Mouse (Mus musculus): ENCODE measurements at regions not wholly inside any gene's neighbourhood (a gene's known extent, or its start where the extent isn't known, plus 50 kb on each side); places are given as distances from the start of the nearest gene placed in this dataset.

DNA sequence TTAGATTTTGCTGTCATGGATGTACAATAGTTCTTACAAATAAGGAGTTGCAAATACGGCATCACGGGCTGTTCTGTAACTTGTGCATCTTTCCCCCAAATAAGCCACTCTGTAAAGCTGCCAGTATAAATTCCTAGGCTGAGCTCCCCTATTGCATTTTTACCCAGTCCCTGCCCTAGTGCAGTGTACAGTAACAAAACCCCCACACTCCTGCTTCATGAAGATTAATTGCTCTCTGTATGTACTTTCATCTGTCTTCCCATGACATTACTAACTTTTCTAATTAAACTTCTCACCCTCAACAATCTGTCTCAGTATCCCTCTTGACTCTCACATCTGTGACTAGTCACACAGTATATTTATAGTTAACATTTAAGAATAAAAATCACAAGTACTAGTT, 73.4 kb downstream of the Tm4sf1 start:
- ATAC-seq (ENCODE audit: poor library complexity, severe bottlenecking), result no peak

DNA sequence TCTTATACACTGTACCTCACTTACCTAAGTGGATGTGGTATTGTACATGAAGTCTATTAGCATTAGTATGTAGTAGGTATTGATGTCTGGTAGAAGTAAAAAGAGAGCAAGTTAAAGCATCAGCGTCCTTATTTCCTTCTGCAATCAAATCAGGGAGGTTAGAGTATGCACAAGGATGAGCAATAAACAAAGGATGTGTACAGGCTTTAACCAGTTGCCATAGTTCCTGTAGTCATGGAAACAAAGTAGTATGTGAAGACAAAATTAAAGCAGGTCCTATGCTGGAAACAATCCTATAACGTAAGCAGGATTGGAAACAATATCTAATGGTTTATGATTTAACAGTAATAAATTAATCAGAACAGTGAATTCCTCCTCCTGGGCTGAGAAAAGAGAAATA, 78.0 kb downstream of the Tm4sf1 start:
- ATAC-seq (ENCODE audit: poor library complexity, severe bottlenecking), result no peak

DNA sequence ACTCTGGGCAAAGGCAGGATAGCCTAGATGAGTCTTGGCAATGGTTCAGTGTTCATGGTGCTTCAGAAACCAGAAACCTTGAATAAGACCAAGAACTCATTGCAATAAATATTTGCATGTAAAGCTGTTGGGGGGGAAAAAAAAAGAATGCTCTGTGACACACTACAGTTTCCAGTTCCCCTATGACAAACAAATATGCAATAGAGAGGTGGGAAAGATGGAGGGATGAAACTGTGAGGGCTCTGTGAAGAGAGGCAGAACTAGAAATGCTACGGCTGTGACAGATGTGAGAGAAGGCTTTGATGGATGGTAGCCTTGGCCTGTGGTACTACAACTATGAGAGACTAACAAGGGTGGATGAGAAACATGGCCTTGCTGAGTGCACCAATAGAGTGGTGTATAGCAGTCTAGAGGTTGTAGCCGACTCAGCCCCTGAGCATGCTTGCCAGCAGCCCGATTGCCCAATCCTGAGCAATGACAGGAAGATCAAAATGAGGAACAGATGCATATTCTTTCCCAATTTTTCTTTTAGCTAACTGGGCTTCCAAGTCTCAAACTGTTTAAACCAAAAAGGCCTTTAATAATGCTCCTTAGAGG, 79.4 kb downstream of the Tm4sf1 start:
- peak; percentile 90 for ATAC-seq (ENCODE audit: poor library complexity, severe bottlenecking)

DNA sequence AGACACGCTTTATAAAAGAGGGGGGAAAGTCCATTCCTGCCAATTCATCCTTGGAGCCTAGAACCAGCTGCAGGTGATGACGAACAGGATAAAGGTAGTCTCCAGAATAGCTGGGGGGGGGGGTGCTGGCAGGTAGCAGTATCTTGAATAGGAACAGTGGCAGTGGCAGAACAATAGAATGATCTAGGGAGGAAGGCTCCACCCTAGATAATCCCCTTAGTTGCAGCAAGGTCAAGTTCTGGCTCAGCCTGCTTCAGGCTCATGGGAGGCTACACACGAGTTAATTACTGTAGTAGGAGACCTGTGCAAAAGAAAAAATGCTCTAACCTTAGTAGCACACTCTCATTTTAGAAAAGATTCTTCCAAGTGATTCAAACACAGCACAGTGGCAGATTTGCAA, 83.4 kb downstream of the Tm4sf1 start:
- no peak for ATAC-seq (ENCODE audit: poor library complexity, severe bottlenecking)

DNA sequence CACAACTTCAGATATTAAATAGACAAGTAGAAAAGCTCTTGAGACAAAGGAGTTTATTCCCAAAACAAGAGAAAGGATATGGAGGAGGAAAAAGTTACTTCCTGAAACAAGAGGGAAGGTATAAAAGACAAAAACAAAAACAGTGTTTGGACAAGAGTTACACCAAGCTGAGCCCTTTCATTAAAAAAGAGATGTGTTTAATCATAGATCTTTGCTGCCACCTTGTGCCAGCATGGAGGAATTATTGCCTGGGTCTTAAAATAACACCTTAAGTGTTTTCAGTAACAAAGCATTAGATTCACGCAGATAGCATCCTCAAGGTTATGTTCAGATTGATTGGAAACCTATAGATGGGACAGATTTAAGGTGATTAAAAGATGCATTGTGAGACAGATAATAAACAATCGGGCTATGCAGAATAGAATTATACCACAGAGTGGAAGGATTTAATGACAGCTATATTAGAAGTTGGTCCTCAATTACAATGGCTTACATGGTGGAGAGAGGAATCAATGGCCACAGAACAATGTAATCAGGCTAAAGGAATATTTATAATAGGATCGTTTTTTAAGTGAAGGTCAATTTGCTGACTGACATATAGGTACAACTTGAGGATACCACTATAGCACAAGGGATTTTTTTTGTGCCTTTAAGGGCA, 97.6 kb downstream of the Tm4sf1 start:
- ATAC-seq (ENCODE audit: poor library complexity, severe bottlenecking), result no peak

DNA sequence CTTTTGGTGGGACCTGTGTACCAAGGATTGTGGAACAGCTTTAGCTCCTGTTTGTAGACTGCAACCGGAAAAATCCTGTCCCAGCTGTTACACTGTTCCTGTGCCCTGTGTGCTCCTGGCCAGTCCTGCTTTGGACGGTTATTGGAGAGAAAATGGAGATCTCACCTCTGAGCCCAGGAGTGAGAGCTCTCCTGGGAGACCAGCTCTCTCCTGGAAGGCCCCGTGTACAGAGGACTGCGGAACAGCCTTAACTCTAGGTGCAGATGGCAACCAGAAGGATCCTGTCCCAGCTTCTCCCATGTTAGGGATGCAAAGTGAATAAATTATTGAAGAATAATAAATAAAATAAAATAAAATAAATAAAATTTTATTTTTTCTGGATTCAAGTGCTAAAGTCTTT, 98.4 kb downstream of the Tm4sf1 start:
- ATAC-seq (ENCODE audit: poor library complexity, severe bottlenecking), result no peak

DNA sequence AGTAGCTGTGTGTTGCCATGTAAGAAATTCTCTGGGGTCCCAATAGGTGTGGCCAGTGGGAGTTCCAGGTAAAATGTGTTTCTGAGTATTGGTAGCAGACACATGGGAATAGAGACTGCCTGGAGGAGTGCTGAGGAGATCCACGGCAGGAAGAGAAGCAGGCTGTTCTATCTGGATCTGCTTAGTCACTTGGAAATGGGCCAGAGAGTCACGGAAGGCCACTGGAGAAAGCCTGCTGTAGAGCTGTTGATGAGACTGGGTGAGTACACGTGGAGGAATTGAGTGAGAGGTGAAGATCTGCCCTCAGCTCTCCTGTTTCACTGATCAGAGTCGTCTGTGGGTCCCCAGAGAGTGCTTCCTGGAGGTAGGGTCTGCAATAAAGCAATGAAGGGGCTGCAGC, 120.2 kb downstream of the Tm4sf1 start:
- ATAC-seq (ENCODE audit: poor library complexity, severe bottlenecking), result no peak

DNA sequence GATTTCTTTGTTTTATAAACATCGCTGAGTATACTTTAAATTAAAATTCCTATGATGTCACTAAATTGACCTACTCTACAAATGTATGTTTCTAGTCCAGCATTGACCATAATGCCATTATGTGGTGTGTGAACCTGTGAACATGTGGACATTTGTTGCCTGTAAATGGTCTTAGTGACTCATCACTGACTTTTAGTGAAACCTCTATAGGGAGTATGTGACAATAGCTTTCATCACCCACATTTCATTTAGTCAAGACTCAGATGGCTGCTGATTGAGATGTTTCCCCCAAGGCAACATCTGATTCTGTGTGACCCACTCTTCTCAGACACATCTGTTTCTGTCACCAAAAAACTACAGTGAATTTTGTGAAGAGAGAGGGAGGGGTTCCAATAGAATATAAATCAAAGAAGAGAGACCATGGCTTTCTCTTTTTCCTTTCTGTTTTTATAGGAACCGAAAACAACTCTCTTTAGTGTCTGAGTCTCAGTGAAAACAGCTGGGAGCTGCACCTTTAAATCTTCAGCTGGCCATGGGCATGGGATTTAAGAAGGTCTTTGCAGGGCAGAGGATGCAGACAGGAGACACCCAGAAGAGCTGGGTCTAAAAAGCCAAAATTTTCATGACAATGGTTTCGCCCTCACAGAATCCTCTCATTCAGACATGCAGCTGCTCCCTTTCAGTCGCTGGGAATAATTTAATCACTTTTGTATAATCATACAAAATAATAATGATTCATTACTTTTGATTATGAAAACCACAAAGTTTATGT, 148.4 kb downstream of the Tm4sf1 start:
- ATAC-seq (ENCODE audit: poor library complexity, severe bottlenecking), result no peak

DNA sequence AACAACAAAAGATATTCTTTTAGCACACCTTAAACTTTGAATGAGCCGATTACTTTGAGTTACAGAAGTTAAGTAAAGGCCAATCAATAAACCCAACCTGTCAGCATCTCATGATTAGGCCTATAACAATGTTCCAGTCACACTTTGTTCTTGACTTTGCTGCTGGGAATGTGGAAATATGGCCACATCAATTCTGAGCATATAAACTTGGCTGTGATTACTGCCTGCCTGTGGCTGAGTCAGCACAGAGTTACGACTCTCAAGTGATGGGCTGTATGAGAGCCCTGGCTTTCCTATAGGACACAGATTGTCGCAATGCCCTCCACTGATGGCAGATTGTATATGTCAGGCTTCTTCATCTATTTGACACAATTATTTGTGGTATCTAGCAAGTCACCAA, 152.6 kb downstream of the Tm4sf1 start:
- no peak for ATAC-seq (ENCODE audit: poor library complexity, severe bottlenecking)

DNA sequence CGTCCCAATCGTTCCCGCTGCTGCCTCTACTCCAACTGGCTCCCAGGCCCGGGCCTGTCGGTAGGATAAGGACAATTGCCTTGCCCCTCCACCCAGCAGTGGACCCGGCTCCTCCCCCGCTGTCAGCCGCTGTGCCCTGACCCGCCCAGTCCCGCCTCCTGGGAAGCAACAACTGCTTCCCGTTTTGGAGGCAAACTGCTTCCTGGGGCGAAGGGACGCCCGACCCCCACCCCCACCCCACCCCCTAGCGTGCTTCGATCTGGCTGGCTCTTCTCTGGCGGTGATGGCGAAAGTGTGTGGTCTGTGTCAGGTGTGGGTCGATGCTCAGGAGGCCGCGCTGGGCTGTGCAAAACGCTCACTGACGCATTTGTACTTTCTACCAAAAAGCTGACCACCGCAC, 164.9 kb downstream of the Tm4sf1 start:
- no peak for ATAC-seq (ENCODE audit: poor library complexity, severe bottlenecking)

DNA sequence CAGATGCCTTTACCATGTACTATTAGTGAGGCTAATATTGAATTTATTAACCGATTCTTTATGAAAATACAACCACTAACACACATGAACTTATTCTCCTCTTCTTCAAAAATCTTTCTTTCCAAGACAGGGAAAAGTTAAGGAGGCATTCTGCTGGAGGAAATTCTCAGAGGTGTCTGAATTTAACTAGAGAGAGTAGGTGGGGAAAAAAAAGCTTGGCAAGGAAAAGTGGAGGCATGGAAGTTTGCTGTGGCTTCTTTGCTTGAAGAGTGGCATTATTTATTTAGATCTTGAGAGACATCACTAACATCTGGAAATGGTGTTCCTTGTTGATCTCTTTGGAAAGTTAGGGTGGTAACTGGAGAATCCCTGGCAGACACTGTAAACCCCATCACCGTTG, 173.2 kb downstream of the Tm4sf1 start:
- ATAC-seq (ENCODE audit: poor library complexity, severe bottlenecking), result no peak

DNA sequence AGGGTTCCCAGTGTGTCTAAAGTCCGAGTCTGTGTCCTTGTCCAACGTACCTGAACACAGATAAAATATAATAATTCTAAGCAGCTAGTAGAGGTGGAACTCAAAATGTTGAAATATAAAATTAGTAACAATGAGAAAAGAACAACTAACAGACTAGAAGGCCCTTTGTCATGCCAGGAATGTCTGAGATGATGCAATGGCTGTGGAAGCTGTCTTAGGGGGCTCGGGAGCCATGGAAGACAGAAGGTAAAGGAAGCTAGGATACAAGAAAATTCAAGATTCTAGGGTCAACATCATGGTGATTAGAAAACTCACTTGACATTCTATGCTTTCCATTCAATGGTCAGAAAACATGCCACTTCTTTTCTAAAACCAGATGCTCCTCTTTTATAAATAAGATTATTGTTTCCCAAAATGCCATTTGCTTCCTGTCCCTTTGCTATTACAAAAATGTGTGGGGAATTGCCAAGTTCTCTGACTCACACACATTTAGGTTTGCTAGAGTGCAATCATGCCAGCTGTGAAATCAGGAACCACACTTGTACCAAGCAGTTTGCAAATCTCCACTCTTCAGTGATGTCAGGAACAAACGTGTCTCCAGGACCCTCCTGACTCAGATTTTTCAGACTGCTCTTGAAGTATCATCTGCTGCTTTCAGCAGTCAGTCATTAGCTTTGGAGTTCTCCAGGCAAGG, 175.8 kb downstream of the Tm4sf1 start:
- ATAC-seq (ENCODE audit: poor library complexity, severe bottlenecking), result no peak

DNA sequence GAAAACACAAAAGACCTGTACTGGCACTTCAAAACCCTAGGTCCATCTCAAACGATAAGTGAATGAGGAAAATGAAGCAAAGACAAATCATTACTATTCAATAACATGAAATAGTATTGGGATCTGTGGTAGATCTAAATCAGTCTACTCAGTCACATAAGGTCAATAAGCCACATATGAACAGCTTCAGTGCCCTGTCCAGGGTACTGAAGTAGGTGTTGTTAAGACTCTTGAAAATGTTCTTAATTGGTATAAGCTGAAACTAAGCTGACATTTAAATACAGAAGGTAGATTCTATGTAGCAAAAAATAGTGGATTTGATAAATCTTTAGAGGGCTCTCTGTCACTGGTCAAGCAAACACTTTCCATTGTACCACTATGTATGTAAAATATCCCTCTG, 183.8 kb downstream of the Tm4sf1 start:
- ATAC-seq (ENCODE audit: poor library complexity, severe bottlenecking), result no peak

DNA sequence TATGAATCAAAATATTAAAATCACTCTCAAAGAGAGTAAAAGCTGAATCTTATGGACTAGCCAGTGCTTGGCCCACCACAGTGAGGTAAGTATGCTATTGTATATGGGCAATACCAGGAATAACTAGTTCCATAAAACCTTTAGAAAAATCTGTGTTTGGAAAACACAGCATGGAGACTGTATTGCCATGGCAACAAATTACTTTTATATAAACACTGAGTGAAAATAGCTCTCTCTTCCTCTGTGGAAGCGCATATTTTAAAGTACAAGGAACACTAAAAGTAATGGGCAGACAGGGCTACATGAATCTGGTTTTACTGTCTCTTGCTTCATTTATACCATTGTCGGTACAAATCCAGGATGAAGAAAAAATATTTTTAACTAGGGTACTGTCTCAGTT, 199.5 kb downstream of the Tm4sf1 start:
- no peak for ATAC-seq (ENCODE audit: poor library complexity, severe bottlenecking)

DNA sequence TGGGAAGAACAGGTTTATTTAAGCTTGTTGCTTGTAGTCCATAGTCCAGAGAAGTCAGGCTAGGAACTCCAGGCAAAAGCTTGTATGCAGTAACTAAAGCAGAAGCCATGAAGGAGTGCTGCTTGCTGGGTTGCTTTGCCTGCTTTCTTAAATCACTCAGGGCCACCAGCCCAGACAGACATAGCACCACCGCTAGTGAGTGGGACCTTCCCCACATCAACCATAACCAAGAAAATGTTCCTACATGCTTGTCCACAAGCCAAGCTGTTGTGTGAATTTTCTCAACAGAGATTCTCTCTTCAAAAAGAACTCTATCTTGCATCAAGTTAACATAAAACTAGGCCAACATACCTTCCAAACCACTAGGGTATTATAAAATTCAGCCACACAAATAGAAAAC, 201.3 kb downstream of the Tm4sf1 start:
- no peak for ATAC-seq (ENCODE audit: poor library complexity, severe bottlenecking)

DNA sequence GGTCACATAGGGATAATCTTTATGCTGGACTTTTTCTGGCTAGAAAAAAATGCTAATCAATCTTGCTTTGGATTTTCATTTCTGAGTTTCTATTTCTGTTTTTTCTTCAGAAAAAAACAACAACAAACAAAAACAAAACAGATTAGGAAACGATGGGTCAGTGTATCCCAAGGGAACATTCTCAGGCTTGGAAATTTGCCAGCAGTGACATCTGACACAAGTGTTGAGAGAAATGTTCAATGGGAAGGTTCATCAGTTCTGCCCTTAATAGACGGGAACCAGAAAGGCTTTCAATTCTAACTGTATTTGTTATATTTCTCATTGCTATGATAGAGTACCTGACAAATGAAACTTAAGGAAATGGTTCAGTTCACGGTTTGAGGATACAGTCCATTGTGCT, 206.9 kb downstream of the Tm4sf1 start:
- no peak for ATAC-seq (ENCODE audit: poor library complexity, severe bottlenecking)

DNA sequence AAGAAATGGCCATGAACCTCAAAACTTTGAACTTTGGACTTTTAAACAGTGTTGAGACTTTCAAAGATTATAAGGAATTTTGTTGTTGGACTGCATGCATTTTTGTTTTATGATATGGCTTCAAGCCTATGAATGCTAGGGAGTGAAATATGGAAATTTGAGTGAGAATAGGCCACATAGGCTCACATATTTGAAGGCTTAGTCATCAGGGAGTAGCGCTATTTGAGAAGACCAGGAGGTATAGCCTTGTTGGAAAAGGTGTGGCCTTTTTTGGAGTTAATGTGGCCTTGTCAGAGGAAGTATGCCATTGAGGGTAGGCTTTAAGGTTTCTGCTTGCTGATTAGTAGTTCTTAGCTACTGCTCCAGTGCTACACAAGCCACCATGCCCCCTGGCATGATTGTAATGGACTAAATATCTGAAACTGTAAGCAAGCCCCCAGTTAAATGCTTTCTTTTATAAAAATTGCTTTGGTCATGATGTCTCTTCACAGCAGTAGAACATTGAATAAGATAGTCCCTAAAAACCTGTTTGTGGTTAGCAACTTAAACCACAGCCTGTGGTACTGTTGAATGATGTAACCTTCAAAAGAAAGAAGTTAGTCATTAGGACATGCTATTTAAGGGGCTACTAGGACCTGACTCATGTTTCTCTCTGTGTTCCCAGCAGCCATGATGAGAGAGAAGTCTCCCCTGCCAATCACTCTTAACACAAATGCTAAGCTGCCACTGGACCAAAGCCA, 208.4 kb downstream of the Tm4sf1 start:
- ATAC-seq (ENCODE audit: poor library complexity, severe bottlenecking), result no peak

DNA sequence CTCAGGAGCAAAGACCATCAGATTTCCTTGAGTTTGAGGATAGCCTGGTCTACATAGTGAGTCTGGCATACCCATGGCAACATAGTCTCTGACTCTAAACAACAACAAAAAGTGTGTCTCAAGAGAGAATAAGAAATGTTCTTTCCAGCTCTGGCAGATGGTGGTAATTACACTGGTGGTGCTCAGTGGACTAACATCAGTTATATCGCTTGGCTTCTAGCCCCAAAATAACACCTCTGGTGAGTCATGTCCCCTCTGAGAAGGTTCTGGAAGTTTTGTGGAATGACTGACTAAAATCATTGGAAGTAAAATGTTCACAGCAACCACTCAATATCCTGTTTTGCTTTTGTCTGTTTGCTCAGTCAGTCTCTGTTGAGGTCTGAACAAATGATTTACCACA, 227.3 kb downstream of the Tm4sf1 start:
- ATAC-seq (ENCODE audit: poor library complexity, severe bottlenecking), result no peak

DNA sequence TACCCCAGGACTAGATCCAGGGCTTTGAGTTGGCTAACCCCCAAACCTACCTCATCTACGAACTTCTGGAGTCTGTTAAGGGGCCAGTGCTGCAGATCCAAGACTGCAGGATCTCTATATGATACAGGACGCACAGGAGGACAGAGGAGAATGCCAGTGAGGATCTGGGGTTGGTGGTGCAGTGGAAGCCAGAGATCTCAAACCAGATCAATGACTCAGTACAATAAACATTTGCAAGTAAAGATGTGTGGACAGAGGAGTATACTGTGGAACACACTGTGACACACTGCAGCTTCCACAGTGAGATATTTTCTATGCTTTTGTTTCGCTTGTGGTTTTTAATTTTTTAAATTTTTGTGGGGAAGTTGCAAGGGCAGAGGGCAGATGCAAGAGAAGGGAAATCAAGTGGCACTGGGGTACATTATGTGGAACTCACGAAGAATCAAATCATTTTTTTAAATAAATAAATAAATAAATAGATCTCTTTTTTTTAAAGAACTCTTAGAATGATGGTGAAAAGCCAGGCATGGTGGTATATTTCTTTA, 227.8 kb downstream of the Tm4sf1 start:
- no peak for ATAC-seq (ENCODE audit: poor library complexity, severe bottlenecking)

DNA sequence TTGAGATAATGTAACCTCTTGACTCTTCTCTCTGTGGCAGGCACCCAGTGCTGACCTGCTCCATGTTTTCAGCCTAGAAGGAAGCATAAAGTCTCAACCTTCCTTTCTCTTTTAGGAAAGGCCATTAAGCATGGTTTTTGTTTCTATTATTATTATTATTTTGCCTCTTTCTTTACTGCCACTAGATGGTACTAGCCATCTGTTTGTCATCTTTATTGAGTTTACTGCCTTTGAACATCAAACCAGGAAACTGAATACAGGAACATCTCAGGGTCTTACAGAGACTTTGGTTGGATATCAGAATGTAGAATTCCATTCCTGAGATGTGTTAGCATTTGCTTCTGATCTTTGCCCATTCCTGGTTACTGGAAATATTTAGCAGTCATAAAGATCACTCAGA, 268.8 kb downstream of the Tm4sf1 start:
- ATAC-seq (ENCODE audit: poor library complexity, severe bottlenecking), result no peak

DNA sequence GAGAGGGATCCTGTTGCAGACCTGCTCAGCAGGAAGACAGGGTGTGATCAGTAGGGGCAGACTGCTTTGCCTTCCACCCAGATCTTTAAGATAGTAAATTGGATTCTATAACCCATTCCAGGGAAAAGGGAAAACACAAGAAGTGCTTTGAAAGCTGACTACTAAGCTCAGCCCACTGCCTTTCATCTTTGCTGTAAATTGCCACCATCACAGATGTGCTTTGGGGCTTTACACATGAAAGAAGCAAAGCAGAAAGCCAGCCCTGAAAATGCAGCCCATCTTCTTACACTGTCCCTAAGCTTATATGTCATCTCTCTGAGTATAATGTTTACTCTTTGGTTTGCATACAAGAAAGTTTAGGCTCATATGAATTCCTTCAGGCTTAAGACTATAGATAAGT, 283.6 kb downstream of the Tm4sf1 start:
- no peak for ATAC-seq (ENCODE audit: poor library complexity, severe bottlenecking)
